Mouse (Mus musculus) cerebellum, adult 2 months (tissue): ENCODE results near the gene Zfp108.

Source experiments
- CTCF ChIP-seq: fragments of 200-500 bp; IDR thresholded peaks from 2 replicates; pipeline ENCODE4 v1.5.1; 2011; ENCODE audit warnings: low read depth, mild to moderate bottlenecking, control low read depth, low read length, moderate library complexity, borderline replicate concordance; ENCODE audit not compliant: insufficient read depth
- POLR2A ChIP-seq: fragments of 200-500 bp; IDR thresholded peaks from 2 replicates; pipeline ENCODE4 v1.6.1; 2011; ENCODE audit warnings: low read length, control low read depth, borderline replicate concordance; ENCODE audit not compliant: insufficient read depth

- TF ChIP-seq CTCF (no peak), POLR2A (no peak)
These were observed 19.9 kb downstream of the Zfp108 start for GRCm38 (mm10) chr7:24274456-24274855.
